Mouse (Mus musculus): ENCODE data around the gene Alg3. TPM values are rescaled to one million over a fixed set of nuclear protein-coding genes. Genes with fewer than 3 reads are reported as not detected.

Gene Alg3
- polyA plus RNA-seq, 1 experiment: 36.8 TPM

DNA sequence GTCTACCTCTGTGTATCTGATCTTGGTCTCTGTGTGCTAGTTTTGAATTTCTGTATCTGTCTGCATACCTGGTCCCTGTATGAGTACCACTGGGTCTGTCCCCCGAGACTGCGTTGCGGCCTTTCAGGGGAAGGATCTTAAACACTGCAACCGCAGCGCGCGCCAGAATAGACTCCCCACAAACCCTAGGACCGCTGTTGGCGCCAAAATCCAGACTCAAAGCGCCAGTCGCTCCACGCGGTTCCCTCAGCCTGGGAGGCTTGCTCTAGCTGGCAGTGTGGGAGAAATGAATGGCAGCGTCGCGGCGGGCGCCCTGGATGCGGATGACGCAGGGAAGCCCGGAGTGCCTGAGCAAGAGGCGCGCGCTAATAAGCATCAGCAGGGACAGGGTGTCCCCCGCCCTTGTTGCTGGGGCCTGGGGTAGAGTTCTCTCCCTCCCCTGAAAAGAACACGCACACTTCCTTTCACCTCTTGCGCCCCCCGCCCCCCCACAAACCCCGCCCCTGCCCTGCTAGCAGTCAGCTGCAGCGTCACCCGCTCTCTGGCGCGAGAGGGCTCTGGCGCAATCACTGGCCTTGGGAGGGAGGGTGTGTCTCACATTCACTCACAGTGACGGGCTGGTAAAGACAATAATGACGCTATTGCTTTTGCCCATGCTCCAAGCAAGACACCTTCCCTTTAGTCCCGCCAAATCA is 10.6 kb upstream of the Alg3 start:
- Histone ChIP-seq H3ac (ENCODE audit: control insufficient read depth, insufficient read length) (peak overlapping the region; percentile 66), H3K4me2 (ENCODE audit: low read depth) (peak overlapping the region; percentile 99), H3K27me3 (ENCODE audit: control insufficient read depth, insufficient read depth, insufficient read length) (no peaks in the 10 kb centered on the region), H3K4me3 (peak overlapping the region; percentile 43), H3K36me3 (ENCODE audit: control insufficient read depth, insufficient read depth) (no peaks in the 10 kb centered on the region), H3K79me2 (ENCODE audit: control insufficient read depth, insufficient read depth) (no peaks in the 10 kb centered on the region)
- TF ChIP-seq TCF3 (IDR thresholded peaks at IDR 0.05; ENCODE audit: insufficient read length, low read depth) (no peak), MYOD1 (IDR thresholded peaks at IDR 0.05; ENCODE audit: control insufficient read depth in 1 of 3, insufficient read length in 2 of 3, low read depth in 2 of 3) (no peak), MAX (IDR thresholded peaks at IDR 0.05; ENCODE audit: low read depth) (no peak), POLR2AphosphoS2 (IDR thresholded peaks at IDR 0.05; ENCODE audit: insufficient read length, low read depth) (peak; percentile 55), USF1 (IDR thresholded peaks at IDR 0.05; ENCODE audit: low read depth) (no peak), MYOG (IDR thresholded peaks at IDR 0.05; ENCODE audit: control insufficient read depth in 1 of 3, insufficient read depth in 1 of 3, insufficient read length in 2 of 3, low read depth in 2 of 3) (no peak), REST (IDR thresholded peaks at IDR 0.05; ENCODE audit: insufficient read depth, insufficient read length) (no peak), POLR2A (IDR thresholded peaks at IDR 0.05; ENCODE audit: insufficient read length, low read depth) (no peak), CEBPB (IDR thresholded peaks at IDR 0.05; ENCODE audit: insufficient read depth, poor library complexity, severe bottlenecking) (peak; percentile 84), E2F4 (IDR thresholded peaks at IDR 0.05; ENCODE audit: insufficient read depth) (no peak), SRF (IDR thresholded peaks at IDR 0.05; ENCODE audit: control insufficient read depth, insufficient read length, low read depth) (no peak), TCF12 (IDR thresholded peaks at IDR 0.05; ENCODE audit: insufficient read depth, poor library complexity, severe bottlenecking) (no peak)

GRCm38 (mm10) chr16:20621191-20621990 is 9.9 kb upstream of the Alg3 start, which contains the start of gene Camk2n2:
TSS of gene Camk2n2 (minus strand) at chr16:20621287.
- H3K36me3 ChIP-seq (ENCODE audit: control insufficient read depth, insufficient read depth): no peaks in the 10 kb centered on the region
- H3ac ChIP-seq (ENCODE audit: control insufficient read depth, insufficient read length): peak within 1 kb of the TSS; percentile 66
- no peaks in the 10 kb centered on the region for H3K27me3 ChIP-seq (ENCODE audit: control insufficient read depth, insufficient read depth, insufficient read length)
- H3K4me3 ChIP-seq: peak within 1 kb of the TSS; percentile 43
- H3K4me2 ChIP-seq (ENCODE audit: low read depth): peak within 1 kb of the TSS; percentile 99
- TF ChIP-seq POLR2A (IDR thresholded peaks at IDR 0.05; ENCODE audit: insufficient read length, low read depth) (peak; percentile 24), REST (IDR thresholded peaks at IDR 0.05; ENCODE audit: insufficient read depth, insufficient read length) (no peak)
- H3K79me2 ChIP-seq (ENCODE audit: control insufficient read depth, insufficient read depth): no peaks in the 10 kb centered on the region

- TF ChIP-seq E2F4 (IDR thresholded peaks at IDR 0.05; ENCODE audit: insufficient read depth) (no peak), REST (IDR thresholded peaks at IDR 0.05; ENCODE audit: insufficient read depth, insufficient read length) (no peak), TCF3 (IDR thresholded peaks at IDR 0.05; ENCODE audit: insufficient read length, low read depth) (peak; percentile 17), USF1 (IDR thresholded peaks at IDR 0.05; ENCODE audit: low read depth) (no peak), SRF (IDR thresholded peaks at IDR 0.05; ENCODE audit: control insufficient read depth, insufficient read length, low read depth) (no peak), CEBPB (IDR thresholded peaks at IDR 0.05; ENCODE audit: insufficient read depth, poor library complexity, severe bottlenecking) (no peak), MYOD1 (IDR thresholded peaks at IDR 0.05; ENCODE audit: control insufficient read depth in 1 of 3, insufficient read length in 2 of 3, low read depth in 2 of 3) (peak in 2 of 3 experiments; percentile 70 to 80), MYOG (IDR thresholded peaks at IDR 0.05; ENCODE audit: control insufficient read depth in 1 of 3, insufficient read depth in 1 of 3, insufficient read length in 2 of 3, low read depth in 2 of 3) (peak in 2 of 3 experiments; percentile 89 to 91), MAX (IDR thresholded peaks at IDR 0.05; ENCODE audit: low read depth) (no peak), POLR2A (IDR thresholded peaks at IDR 0.05; ENCODE audit: insufficient read length, low read depth) (no peak), POLR2AphosphoS2 (IDR thresholded peaks at IDR 0.05; ENCODE audit: insufficient read length, low read depth) (peak; percentile 20), TCF12 (IDR thresholded peaks at IDR 0.05; ENCODE audit: insufficient read depth, poor library complexity, severe bottlenecking) (no peak)
- Histone ChIP-seq H3K79me2 (ENCODE audit: control insufficient read depth, insufficient read depth) (no peaks in the 10 kb centered on the region), H3K4me3 (peak overlapping the region; percentile 43), H3ac (ENCODE audit: control insufficient read depth, insufficient read length) (peak overlapping the region; percentile 66), H3K4me2 (ENCODE audit: low read depth) (peak overlapping the region; percentile 86), H3K27me3 (ENCODE audit: control insufficient read depth, insufficient read depth, insufficient read length) (no peaks in the 10 kb centered on the region), H3K36me3 (ENCODE audit: control insufficient read depth, insufficient read depth) (no peaks in the 10 kb centered on the region)
Measured at GRCm38 (mm10) chr16:20620751-20621190, 9.2 kb upstream of the Alg3 start.

GRCm38 (mm10) chr16:20620399-20620735 is 8.8 kb upstream of the Alg3 start:
- Histone ChIP-seq H3K79me2 (ENCODE audit: control insufficient read depth, insufficient read depth) (no peaks in the 10 kb centered on the region), H3K36me3 (ENCODE audit: control insufficient read depth, insufficient read depth) (no peaks in the 10 kb centered on the region), H3K4me2 (ENCODE audit: low read depth) (peak overlapping the region; percentile 86), H3K4me3 (peak overlapping the region; percentile 43), H3K27me3 (ENCODE audit: control insufficient read depth, insufficient read depth, insufficient read length) (no peaks in the 10 kb centered on the region), H3ac (ENCODE audit: control insufficient read depth, insufficient read length) (peak overlapping the region; percentile 66)
- no peak for TF ChIP-seq TCF3 (IDR thresholded peaks at IDR 0.05; ENCODE audit: insufficient read length, low read depth)
- no peak for TF ChIP-seq REST (IDR thresholded peaks at IDR 0.05; ENCODE audit: insufficient read depth, insufficient read length)
- no peak for TF ChIP-seq MYOD1 (IDR thresholded peaks at IDR 0.05; ENCODE audit: control insufficient read depth in 1 of 3, insufficient read length in 2 of 3, low read depth in 2 of 3)
- TF ChIP-seq E2F4 (IDR thresholded peaks at IDR 0.05; ENCODE audit: insufficient read depth): no peak
- TF ChIP-seq POLR2AphosphoS2 (IDR thresholded peaks at IDR 0.05; ENCODE audit: insufficient read length, low read depth): no peak
- TF ChIP-seq SRF (IDR thresholded peaks at IDR 0.05; ENCODE audit: control insufficient read depth, insufficient read length, low read depth): no peak
- no peak for TF ChIP-seq MAX (IDR thresholded peaks at IDR 0.05; ENCODE audit: low read depth)
- no peak for TF ChIP-seq USF1 (IDR thresholded peaks at IDR 0.05; ENCODE audit: low read depth)
